15 mouse cellular contexts compared by ENCODE assay signal in the genomic region with DNA sequence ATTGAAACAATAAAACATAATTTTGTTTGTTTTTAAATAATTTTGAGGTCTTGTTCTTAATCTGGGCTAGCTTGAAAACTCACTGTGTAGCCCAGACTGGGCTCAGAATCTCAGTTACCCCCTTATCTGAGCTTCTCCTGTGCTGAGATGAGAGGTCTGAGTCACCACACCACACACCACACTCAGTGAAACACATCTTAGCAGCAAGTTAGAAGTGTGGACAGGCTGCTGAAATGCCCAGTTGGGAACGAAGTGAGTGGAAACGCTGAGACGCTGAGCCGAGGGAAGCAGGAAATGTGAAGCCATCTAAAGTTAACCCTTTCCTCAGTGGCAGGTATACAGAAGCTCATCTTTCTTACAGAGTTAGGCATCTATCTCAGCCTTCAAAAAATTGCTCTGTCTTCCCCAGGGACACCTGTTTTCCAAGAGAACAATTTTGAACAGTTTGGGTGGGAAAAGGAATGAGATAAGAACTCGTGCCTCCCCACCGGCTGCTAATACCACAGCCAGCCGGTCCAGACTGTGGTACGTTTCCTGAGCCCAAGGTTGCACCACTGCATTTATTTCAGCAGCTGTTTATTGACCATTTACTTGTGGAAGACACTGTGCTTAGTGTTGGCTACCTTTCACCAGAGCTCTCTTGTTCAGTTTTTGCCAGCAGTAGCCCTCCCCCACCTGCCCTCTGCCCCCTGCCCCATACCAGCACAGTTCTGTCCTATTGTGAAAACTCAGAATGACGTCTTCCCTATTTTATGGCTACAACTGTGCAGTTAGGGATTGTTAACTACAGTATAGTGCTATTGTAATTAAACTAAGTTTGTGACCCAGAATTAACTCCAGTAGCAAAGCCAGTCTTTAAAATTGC. TPM values are rescaled to one million over a fixed set of nuclear protein-coding genes. Genes with fewer than 3 reads are reported as not detected.
DNase-seq lines count a peak whose midpoint lies in the region; ATAC-seq lines count a peak whose summit lies in the region.
"Had no signal": no experiment of that assay in that cellular context is flagged by ENCODE, and none has a peak within 500 bp of the region (broad histone marks: within the 10 kb centered on the region; RNA-seq: fewer than 3 reads in every experiment).

No protein-coding gene starts in this region.

- intact Hi-C loops in heart, postnatal 25 days (cut with DNase I) = no loop called here

- H3K9ac ChIP-seq in heart, embryonic 12.5 days = no peak overlapping the region; the same call in 1 of the 2 replicates
- H3K9ac ChIP-seq in heart, embryonic 16.5 days (ENCODE audit: low read length) = peak overlapping the region; percentile 33; the same call in 1 of the 2 replicates
- H3K9ac ChIP-seq in liver, embryonic 16.5 days (ENCODE audit: low read depth, low read length) = no peak overlapping the region
- H3K9ac ChIP-seq: lung, embryonic 14.5 days had no signal

- H3K36me3 ChIP-seq in heart, embryonic 12.5 days = no peaks in the 10 kb centered on the region
- no peaks in the 10 kb centered on the region for H3K36me3 ChIP-seq in heart, embryonic 16.5 days (ENCODE audit: control insufficient read depth, insufficient read depth)
- H3K36me3 ChIP-seq in liver, embryonic 16.5 days (ENCODE audit: control insufficient read depth, insufficient read depth) = no peaks in the 10 kb centered on the region

- no peaks in the 10 kb centered on the region for H3K9me3 ChIP-seq in heart, embryonic 12.5 days (replicated peaks)
- no peaks in the 10 kb centered on the region for H3K9me3 ChIP-seq in heart, embryonic 16.5 days (replicated peaks; ENCODE audit: control insufficient read depth, low read length)
- H3K9me3 ChIP-seq in liver, embryonic 16.5 days (replicated peaks; ENCODE audit: control insufficient read depth, low read length) = no peaks in the 10 kb centered on the region

- H3K4me1 ChIP-seq in heart, embryonic 12.5 days (replicated peaks) = peaks cover 30% of the 10 kb centered on the region
- peaks cover 18% of the 10 kb centered on the region for H3K4me1 ChIP-seq in heart, embryonic 16.5 days (ENCODE audit: control insufficient read depth, insufficient read depth, low read length)
- no peaks in the 10 kb centered on the region; the same call in none of the 2 replicates for H3K4me1 ChIP-seq in liver, embryonic 16.5 days (ENCODE audit: control insufficient read depth, low read depth, low read length)

- peak overlapping the region; percentile 62 for H3K4me2 ChIP-seq in heart, embryonic 12.5 days
- H3K4me2 ChIP-seq in heart, embryonic 16.5 days (ENCODE audit: low read depth, low read length) = peak overlapping the region; percentile 48
- peak overlapping the region; percentile 44 for H3K4me2 ChIP-seq in liver, embryonic 16.5 days (ENCODE audit: low read depth, low read length)
- H3K4me2 ChIP-seq: lung, embryonic 14.5 days had no signal

- WGBS in heart, embryonic 12.5 days = 6% methylated on average over 9 of the region's 9 CpGs
- WGBS in heart, embryonic 16.5 days = 10% methylated on average over 9 of the region's 9 CpGs
- 13% methylated on average over 9 of the region's 9 CpGs for WGBS in liver, embryonic 16.5 days (ENCODE audit: insufficient replicate concordance)

- no peaks in the 10 kb centered on the region for H3K27me3 ChIP-seq in heart, embryonic 12.5 days (replicated peaks)
- H3K27me3 ChIP-seq in heart, embryonic 16.5 days (ENCODE audit: control insufficient read depth, insufficient read depth, low read length) = no peaks in the 10 kb centered on the region
- H3K27me3 ChIP-seq in liver, embryonic 16.5 days (ENCODE audit: control insufficient read depth, insufficient read depth, low read depth, low read length) = no peaks in the 10 kb centered on the region

- ATAC-seq in heart, embryonic 12.5 days (ENCODE audit: insufficient number of reproducible peaks, low FRiP score) = peak; percentile 80
- ATAC-seq in heart, embryonic 16.5 days (replicated peaks; ENCODE audit: extremely low read depth, insufficient read depth, low FRiP score) = peak; percentile 88
- ATAC-seq in liver, embryonic 16.5 days (ENCODE audit: low read depth) = peak; percentile 88
- ATAC-seq: midbrain, embryonic 16.5 days had no signal

- H3K4me3 ChIP-seq in heart, embryonic 12.5 days = peak overlapping the region; percentile 34
- peak overlapping the region; percentile 30 for H3K4me3 ChIP-seq in heart, embryonic 16.5 days (ENCODE audit: low read length)
- no peak overlapping the region for H3K4me3 ChIP-seq in liver, embryonic 16.5 days (ENCODE audit: low read depth, low read length)

- DNase-seq in heart, postnatal 25 days (ENCODE audit: low spot score) = no peak
- peak; percentile 94 for DNase-seq in 416B (ENCODE audit: low read depth)
- DNase-seq in right cerebral cortex, postnatal 4 days = no peak
- DNase-seq in gastrocnemius, adult 8-10 months (ENCODE audit: low spot score in 2 of 2) = no peak
- DNase-seq in urinary bladder, adult 2 months (ENCODE audit: low spot score) = no peak
- DNase-seq: cerebellum, postnatal 36 days; gastrocnemius, postnatal 36 days; kidney, adult 8-10 months; lung, embryonic 14.5 days; spleen, adult 18-20 months; thymus, postnatal 25 days had no signal

- peak overlapping the region; percentile 83 for H3K27ac ChIP-seq in heart, embryonic 12.5 days (ENCODE audit: poor library complexity, severe bottlenecking)
- H3K27ac ChIP-seq in heart, embryonic 16.5 days (ENCODE audit: low read length) = peak overlapping the region; percentile 28; the same call in 1 of the 2 replicates
- H3K27ac ChIP-seq in liver, embryonic 16.5 days (ENCODE audit: low read length) = peak overlapping the region; percentile 41; the same call in 1 of the 2 replicates

RNA-seq across cellular contexts. Expression of a gene that starts 17.8 kb away (rescaled TPM):
- 258 and 268 TPM in 2 replicates for polyA plus RNA-seq in heart, embryonic 12.5 days (2016; fragmentation: Nextera tagmentation; extraction: Ambion mirVana)
- total RNA-seq in heart, postnatal 25 days (2021) = 100 to 1,000 TPM; 118 to 122 TPM
- polyA plus RNA-seq in heart, embryonic 16.5 days (2015; fragmentation: Nextera tagmentation; extraction: Ambion mirVana) = 178 and 205 TPM in 2 replicates
- 82.7 and 94.2 TPM in 2 replicates for polyA plus RNA-seq in liver, embryonic 16.5 days (2015; fragmentation: Nextera tagmentation; extraction: Ambion mirVana)
- total RNA-seq in gastrocnemius, adult 8-10 months (2022) = 10 to 100 TPM; 58.1 to 66.0 (median 64.2) TPM
- polyA plus RNA-seq in urinary bladder, adult 2 months (2012; rRNA removed) = 344 and 359 TPM in 2 replicates

Comparison
In these comparisons a context has a peak if more than half of its experiments do, and no peak if none do; other contexts are left out.
1. H3K27ac ChIP-seq: peak in every context shown above with its lines; median percentile 83 in heart, embryonic 12.5 days; 41 in liver, embryonic 16.5 days; 28 in heart, embryonic 16.5 days.